Mouse (Mus musculus) erythroblast, embryonic 14.5 days (primary cell): ENCODE measurements around the gene Hoxc5.

Source experiments
- GATA1 ChIP-seq: IDR thresholded peaks from 2 replicates; pipeline ENCODE4 v1.6.1; 2012; ENCODE audit warnings: low read length, inconsistent platforms, mixed read lengths
- TAL1 ChIP-seq: IDR thresholded peaks from 3 replicates; pipeline ENCODE4 v1.6.1; 2012; ENCODE audit warnings: low read length, inconsistent platforms, mixed read lengths

DNA sequence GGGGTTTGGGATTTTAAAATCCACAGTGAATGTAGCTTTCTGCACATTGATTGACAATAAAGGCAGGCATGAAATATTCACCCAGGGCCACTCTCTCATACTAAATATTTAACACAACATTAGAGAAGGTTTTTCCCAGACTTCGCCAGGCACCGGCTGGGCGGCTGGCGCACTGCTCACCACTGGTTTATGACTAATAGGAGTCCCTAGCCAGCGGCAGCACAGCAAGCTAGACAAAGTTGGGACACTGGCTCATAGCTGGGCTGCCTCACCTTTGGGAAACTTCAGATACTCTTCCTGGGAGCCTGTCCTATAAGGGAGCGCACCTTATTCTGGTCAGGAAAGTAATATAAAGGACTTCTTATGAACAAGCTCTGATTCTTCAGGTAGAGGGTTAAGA is 13.7 kb upstream of the Hoxc5 start:
- TF ChIP-seq GATA1: no peak
- no peak for TF ChIP-seq TAL1
